Mouse (Mus musculus): Measurements from ENCODE around the gene Git1. TPM values are rescaled to one million over a fixed set of nuclear protein-coding genes. Genes with fewer than 3 reads are reported as not detected.

Gene Git1
- total RNA-seq (2015; ENCODE audit: low replicate concordance) (9.2 and 15.5 TPM in 2 replicates), total RNA-seq (2017; ENCODE audit: low replicate concordance) (6.8 and 11.6 TPM in 2 replicates)

DNA sequence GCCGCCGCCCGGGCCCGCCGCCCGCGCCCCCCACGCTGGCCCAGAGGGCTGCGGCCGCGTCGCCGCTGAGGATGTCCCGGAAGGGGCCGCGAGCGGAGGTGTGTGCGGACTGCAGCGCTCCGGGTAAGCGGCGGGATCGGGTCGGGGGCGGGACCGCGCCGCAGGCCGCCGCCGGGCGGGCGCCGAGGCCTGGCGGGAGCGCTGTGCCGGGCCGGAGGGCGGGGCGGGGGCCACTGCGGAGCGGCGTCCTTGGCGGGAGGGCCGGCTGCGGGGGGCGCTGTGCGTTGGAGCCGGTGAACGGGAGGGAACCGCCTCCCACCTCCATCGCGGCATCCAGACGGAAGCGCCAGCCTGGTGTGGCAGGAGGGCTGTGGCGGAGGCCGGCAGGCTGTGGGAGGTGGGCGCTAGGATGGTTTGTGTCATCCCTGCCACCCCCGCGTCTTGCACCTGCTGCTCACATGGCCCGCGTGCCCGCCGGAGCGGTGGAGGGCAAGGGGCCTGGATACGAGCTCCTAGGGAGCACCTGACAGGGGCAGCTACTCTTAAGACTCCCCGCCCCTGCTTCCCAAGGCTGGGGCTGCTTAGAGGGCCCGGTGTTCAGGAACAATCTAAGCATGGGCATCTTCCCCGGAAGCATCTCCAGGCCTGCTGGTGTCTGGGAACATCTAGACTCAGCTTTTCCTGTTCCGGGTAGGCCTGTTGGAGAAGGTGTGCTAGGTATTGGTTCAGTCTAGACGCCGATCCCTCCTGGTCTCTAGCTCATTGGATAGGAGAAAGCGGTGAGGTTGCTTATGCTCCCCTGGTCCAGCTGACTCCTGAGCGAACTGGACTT is at the start of gene Git1:
Git1 (plus strand) TSS at position 51 of the 832 bp plus-strand sequence.
- no peak for ATAC-seq (replicated peaks; ENCODE audit: low FRiP score, poor library complexity, severe bottlenecking)

DNA sequence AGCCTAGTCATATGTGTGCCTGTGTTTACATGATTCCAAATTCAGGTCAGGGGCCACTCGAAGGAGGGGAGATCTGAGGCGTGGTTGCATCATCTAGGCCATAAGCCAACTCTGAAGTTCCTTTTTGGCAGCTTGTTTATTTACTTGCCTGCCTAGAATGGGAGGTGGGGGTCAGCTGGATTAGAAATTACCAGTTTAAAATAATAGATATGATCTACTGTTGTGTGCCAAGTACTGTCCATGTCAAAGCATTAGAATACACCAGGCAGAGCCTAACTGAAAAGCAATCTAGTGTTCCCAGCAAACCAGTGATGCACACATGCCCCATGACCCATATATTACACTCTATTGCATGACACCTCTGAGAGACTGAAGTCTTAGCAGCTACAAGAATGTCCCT is 48.4 kb upstream of the Git1 start:
- no peak for ATAC-seq (replicated peaks; ENCODE audit: low FRiP score, poor library complexity, severe bottlenecking)

DNA sequence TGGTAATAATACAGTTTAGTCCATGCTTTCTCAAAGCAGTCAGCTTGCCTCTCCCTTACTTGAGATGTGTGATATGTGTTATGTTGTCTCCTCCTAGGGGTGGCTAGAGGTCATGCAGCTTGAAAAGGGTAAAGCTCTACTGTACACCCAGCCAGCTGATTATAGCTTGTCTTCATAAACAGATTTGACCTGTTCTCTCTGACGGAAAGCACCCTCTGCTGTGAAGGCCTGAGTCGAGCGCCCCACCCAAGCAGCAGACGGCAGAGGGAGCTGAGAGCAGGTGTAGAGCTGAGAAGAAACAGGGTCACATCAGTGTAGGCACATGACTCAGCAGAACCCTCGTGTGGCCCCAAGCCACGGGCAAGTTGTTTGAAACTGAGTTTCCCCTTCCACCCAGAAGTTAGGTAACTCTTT is 46.7 kb upstream of the Git1 start:
- ATAC-seq (replicated peaks; ENCODE audit: low FRiP score, poor library complexity, severe bottlenecking), result peak; percentile 86

GRCm38 (mm10) chr11:77449224-77449623 is 44.1 kb upstream of the Git1 start:
- no peak for ATAC-seq (replicated peaks; ENCODE audit: low FRiP score, poor library complexity, severe bottlenecking)

GRCm38 (mm10) chr11:77451670-77452069 is 41.7 kb upstream of the Git1 start:
- ATAC-seq (replicated peaks; ENCODE audit: low FRiP score, poor library complexity, severe bottlenecking), result no peak

DNA sequence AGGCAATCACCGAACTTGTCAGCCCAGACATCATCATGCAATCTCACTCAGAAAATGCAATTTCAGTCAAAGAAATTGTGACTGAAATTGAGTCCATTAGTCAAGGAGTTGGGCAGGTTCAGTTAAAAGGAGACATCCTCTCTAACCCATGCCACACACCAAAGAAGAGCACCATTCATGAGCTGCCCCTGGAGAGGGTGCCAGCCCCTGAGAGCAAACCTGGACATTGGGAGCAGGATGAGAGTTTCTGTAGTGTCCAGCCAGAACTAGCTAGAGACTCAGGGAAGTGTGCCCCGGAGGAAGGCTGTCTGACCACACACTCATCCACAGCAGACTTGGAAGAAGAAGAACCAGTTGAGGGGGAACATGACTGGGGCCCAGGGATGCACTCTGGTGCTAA is 40.0 kb upstream of the Git1 start:
- ATAC-seq (replicated peaks; ENCODE audit: low FRiP score, poor library complexity, severe bottlenecking), result no peak

DNA sequence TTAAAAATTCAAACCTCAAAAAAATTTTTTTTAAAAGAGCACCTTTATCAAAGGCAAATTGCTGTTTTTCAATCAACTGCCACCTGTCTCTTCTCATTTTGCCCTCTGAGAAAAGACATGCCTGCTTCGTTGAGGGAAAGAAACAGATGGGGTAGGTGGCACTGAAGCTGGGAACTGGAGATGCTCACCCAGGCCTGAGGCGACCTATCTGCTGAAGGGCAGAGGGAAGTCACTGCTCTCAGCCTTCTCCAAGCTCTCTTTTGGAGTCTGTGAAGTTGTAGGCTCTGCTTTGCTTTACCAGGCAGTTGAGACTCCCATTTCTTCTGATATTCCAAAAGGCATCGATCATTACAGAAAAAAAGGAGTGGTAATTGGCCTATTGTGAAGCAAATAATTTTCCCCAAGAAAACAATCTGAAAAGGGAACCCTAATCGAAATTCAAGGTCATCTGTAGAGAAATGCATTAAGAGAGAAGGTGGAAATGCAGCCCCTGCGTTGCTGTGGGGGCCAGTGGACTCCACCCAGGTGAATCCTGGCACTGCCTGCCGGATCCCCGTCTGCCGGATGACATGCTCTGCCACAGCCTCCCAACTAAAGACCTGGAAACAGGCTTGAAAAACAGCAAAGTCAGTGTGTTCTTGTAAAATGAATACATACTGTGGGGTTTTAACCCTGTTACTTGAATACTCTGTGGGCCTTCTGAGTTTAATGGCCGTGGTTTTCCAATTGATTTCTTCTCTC is 37.4 kb upstream of the Git1 start:
- ATAC-seq (replicated peaks; ENCODE audit: low FRiP score, poor library complexity, severe bottlenecking), result no peak

DNA sequence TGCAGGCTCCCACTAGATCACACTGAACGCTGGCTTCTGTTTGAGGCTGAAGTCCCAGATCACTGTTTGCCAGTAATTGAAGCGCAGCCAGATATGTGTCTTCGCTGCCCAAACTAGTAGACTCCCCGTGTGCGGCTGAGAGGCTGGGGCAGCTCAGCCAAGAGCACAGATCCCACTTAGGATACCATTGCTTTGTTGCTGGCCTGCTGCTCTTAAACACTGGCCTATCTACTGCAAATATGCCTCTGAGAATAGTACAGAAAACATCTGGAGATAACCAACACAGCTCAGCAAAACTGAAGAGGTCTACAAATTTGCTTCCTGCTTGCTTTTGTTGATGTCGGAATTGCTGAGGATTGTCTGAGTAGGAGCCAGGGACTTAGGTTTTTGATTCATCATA is 36.5 kb upstream of the Git1 start:
- ATAC-seq (replicated peaks; ENCODE audit: low FRiP score, poor library complexity, severe bottlenecking), result no peak

DNA sequence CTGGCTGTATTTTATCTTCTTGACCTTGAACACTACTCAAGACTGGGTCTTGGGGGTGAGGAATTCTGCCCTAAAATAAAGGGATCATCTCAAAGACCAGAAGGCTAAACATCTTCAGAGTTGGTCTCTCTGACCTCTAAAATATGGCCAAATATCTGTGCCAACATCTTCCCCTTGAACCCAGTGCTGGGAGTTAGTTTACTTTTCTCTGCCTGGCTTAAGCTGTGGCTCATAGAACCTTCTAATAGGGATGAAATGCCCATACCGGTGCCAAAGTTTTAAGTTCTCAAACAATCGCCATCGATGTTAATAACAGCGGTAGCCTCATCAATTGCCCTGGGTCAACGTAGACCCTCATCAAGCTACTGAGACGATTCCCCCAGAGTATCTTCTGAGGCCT is 31.5 kb upstream of the Git1 start:
- no peak for ATAC-seq (replicated peaks; ENCODE audit: low FRiP score, poor library complexity, severe bottlenecking)

DNA sequence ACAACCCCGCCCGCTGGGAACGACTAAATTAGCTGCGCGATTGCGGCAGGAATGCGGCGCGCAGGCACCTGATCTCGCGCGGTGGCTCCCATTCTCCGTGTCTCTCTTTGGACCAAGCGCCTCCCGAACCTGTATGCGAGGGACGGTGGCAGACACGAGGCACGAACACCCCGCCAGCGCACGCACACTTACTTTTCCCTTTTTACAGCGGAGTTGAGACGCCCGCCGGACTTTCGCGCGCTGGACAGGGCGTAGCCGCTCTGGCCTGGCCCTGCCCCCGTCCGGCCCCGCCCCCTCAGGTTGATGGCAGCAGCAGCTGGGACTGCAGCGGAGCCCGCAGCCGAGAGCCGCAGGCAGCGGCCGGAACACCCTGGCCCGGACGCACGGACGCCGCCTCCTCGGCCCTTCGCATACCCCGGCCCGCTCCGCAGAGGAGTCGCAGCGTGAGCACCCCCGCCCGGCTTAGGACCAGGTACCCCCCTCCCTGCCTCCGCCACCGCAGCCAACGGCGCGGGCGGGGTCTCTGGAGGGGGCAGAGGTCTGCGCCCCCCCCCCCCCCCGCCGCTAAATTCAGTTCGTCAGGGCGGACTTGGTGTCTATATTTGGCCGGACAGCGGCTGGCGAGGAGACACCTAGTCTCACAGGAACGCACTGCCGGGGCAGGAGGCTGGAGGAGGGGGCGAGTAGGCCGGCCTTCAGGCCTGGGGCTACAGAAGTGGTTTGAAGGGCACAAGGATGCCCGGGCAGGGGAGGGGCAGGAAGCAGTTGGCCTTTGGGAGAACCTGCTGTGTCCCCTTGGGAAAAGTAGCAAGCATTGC is 30.9 kb upstream of the Git1 start, which contains the start of gene Coro6:
Coro6 (plus strand) TSS at position 129 of the 818 bp plus-strand sequence.
- peak; percentile 42 for ATAC-seq (replicated peaks; ENCODE audit: low FRiP score, poor library complexity, severe bottlenecking)

DNA sequence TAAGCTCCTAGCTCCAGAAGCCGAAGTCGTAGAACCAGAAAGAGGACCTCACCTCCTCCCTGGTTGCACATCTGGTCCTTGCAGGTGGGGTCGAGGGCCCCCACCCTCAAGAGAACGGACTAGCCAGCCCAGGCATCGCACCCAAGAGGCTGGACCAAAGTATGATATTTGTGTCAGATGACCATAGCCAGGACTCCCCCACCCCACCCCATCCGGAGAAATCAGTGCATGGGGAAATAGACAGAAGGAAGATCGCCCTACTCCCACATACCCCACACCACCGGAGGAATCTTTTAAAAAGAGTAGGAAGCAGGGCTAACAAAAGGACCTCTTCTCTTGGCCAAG is 30.3 kb upstream of the Git1 start:
- ATAC-seq (replicated peaks; ENCODE audit: low FRiP score, poor library complexity, severe bottlenecking), result no peak

DNA sequence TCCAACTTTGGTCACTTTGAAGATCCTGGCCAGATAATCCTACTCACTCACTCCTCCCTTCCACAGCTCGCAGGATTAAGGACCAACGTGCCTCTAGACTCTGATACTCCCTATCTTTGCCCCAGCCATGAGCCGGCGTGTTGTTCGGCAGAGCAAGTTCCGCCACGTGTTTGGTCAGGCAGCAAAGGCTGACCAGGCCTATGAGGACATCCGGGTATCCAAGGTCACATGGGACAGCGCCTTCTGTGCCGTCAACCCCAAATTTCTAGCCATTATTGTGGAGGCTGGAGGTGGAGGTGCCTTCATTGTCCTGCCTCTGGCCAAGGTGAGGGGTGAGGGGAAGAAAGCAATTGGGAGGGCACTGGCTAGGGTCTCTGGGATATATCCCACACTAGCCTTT is 29.6 kb upstream of the Git1 start:
- no peak for ATAC-seq (replicated peaks; ENCODE audit: low FRiP score, poor library complexity, severe bottlenecking)

- ATAC-seq (replicated peaks; ENCODE audit: low FRiP score, poor library complexity, severe bottlenecking), result no peak
Observed at GRCm38 (mm10) chr11:77464684-77465083, 28.7 kb upstream of the Git1 start.

DNA sequence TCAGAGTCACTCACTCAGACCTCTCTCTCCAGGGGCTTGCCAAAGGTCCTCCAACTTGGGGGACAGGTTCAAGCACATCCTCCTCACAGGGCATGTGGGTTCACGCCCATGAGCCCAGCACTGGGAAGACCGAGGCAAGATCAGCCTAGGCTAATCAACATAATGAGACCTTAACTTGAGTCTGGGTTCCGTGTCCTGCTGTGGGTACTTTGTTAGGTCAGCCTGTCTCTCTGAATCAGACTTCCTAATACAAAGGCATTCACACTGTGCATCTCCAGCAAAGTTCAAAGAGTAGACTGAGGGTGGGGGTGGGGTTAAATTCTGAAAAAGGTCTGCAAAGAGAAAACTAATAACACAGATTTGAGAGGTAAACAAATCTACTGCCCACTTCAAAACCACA is 28.3 kb upstream of the Git1 start:
- ATAC-seq (replicated peaks; ENCODE audit: low FRiP score, poor library complexity, severe bottlenecking), result no peak

- no peak for ATAC-seq (replicated peaks; ENCODE audit: low FRiP score, poor library complexity, severe bottlenecking)
Observed at GRCm38 (mm10) chr11:77466544-77466943, 26.8 kb upstream of the Git1 start.

- ATAC-seq (replicated peaks; ENCODE audit: low FRiP score, poor library complexity, severe bottlenecking), result no peak
Observed at GRCm38 (mm10) chr11:77467157-77467556, 26.2 kb upstream of the Git1 start.

GRCm38 (mm10) chr11:77467784-77468183 is 25.6 kb upstream of the Git1 start:
- no peak for ATAC-seq (replicated peaks; ENCODE audit: low FRiP score, poor library complexity, severe bottlenecking)

DNA sequence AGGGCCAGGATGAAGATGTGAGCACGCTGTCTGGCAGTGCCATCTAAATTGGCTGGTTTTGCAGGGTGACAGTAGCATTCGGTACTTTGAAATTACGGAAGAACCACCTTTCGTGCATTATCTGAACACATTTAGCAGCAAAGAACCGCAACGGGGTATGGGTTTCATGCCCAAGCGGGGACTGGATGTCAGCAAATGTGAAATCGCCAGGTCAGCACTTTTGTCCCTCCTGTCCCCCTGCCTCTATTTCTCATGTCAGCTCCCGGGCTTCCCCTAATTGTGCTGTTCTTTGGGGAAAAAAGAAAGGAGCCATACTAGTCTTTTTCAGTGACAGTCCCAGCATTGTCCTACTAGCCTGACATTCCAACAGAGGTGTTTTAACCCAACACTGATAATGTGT is 25.0 kb upstream of the Git1 start:
- no peak for ATAC-seq (replicated peaks; ENCODE audit: low FRiP score, poor library complexity, severe bottlenecking)

DNA sequence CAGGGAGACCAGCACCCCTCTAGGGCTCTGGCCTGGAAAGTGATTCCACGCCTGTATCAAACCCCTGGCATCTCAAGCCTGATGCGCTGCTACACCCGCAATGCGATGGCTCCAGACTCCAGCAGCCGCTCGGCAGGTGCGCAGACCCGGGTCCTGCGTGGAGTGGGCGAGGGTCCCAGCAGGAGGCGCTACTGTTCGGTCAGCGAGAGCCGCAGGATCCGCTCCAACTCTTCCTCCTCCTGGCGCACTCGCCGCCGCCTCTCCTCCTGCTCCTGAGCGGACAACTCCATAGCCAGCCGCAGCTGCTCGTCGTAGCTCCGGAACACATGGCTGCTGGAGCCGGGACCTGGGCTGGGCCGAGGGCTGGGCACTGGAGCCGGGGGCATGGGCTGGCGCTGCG is 22.0 kb upstream of the Git1 start:
- no peak for ATAC-seq (replicated peaks; ENCODE audit: low FRiP score, poor library complexity, severe bottlenecking)

DNA sequence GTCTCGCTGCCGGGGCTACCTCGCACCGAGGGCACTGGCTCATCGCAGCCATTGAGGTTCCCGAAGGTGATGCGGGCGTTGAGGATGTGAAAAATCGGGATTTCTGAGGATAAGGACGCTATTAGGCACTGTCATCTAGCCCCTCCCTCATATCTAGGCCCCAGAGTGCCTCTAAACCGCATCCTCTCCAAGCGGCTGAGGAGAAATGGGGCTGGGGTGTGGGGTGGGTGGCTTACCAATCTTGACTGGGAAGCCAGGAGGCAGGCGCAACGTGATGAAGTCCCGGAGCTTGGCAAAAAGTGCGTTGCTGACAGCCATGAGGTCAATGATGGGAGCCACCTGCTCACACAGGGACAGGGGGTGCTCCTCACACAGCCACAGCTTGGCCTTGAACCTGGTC is 20.6 kb upstream of the Git1 start:
- ATAC-seq (replicated peaks; ENCODE audit: low FRiP score, poor library complexity, severe bottlenecking), result no peak

Measured in erythroid progenitor cell, adult 5-6 weeks (primary cell).